Mouse (Mus musculus) brain, embryonic 18.5 days (tissue): ENCODE measurements around the gene Nxph4.

ENCODE experiments used
- DNase-seq: peaks from one replicate; pipeline ENCODE4 v3.0.0-alpha.2; 2012; ENCODE audit warnings: low read depth, low spot score

The Nxph4 gene

DNA sequence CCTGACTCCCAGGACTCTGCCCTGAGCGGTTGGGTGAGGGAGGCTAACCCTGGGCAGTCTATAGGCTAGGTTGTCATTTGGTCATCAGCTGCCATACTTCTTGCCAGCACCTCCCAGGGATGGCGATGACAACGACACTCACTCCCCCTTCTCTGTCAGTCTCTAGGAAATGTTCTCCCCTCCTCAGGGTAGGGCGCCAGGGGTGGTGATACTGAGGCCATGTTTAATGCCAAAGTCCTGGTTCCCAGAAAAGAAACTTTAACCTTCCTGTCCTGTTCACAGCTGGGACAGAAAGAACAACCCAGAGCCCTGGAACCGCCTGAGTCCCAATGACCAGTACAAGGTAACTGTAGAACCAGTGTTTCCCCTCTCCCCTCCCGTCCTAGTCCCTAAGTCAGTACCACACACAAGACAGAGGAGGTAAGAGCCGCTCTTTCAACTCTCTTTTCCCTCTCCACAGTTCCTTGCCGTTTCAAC is 18.3 kb downstream of the Nxph4 start:
- no peak for DNase-seq

DNA sequence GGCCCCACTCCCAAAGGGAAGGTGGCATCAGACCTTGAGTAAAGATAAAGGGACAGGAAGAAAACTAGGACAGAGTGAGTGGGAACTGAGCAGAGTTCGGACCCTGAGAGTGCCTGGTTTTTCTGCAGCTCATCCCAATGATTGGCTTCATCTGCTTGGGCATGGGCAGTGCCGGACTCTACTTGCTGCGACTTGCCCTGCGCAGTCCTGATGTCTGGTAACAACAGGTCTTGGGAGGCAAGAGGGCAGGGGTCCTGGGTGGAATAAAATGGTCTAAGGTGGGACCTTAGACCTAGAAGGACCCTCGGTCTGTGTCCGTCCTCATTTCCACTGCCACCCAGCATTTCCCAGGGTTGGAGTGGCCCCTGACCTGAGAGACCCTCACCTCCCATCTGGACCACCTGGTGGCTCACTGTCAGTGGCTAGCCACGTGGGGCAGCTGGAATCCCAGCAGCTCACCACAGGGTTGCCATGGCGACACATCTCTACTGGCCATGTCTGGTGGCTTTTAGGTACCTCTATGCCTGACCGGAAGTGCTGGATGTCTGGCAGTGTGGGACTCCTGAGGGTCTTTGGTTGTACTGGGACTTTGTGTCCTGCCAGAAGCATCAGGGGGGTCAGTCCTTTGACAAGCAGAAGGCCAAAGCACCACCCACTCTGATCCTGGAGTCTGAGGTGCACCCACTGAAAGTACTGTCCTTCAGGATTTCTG is 18.9 kb downstream of the Nxph4 start:
- no peak for DNase-seq

DNA sequence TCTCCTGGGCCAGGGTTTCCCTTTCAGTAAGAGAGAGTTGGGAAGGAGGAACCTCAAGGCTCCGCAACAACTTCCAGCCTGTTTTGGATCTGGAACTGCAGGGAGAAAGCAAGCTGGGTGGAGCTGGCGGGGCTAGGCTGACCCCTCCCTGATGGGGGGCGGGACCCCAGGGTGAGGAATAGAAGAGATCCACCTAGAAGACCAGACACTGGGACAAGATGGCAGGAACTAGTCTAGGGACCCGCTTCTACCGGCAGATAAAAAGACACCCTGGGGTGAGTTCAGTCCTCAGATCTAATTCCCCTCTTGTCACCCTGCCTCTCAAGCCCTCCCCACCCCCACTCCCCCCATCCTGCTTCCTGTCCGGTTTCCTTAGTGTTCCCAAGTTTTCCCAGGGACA is 19.6 kb downstream of the Nxph4 start, which contains the start of gene Ndufa4l2:
Gene Ndufa4l2, plus strand, starts transcription at position 204 of the 400 bp plus-strand sequence.
- no peak for DNase-seq

DNA sequence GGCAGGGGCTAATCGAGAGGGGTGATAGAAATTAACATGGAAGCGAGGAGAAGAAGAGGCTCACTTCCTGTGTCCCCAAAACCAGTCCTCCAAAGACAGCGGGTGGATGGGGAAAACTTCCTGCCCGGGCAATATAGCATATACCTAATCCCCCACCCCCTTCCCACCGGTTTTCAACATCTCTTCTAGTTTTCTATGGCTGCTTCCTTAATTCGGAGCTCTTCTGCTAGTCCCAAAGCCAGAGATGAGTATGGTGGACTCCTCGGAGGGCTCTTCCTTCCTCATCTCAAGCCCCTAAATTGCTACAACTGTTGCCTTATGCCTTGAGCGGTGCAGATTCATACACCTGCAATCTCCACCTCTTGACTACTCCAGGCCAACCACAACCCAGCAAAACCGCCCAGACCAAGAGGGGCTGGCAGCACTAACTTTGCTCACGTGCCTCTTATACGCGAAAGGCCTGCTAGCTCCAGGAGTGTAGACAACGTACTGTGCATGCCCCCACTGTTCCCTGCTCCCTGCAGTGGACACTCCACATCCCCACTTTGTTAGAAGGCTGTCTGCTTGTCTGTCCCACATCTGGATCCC is 20.2 kb downstream of the Nxph4 start:
- DNase-seq, result no peak

DNA sequence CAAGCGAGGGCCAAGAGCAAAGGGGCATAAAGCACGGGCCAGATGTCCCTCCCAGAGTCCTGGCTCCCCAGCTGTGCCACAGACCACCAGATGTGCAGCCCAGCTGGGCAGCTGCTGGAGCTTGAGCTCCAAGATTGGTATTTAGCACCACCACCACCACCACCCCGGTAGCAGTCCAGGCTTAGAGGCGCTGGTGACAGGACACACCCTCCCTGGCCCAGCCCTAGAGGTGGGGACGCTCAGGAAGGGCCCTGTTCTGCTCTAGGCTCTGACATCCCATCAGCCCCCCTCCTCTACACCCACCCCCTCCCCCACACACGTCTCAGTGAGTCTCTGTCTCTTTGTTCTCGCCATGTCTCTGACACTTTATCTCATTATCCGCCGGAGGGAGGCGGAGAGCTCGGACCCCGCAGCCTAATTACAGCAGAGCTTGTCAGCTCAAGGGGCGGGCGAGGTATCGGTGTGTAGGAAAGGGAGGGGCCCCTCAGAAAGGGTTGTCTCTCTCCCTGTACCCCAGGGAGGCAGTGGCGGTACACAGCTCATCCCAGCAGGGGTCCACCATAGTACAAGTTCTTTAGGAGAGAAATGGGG is 20.8 kb downstream of the Nxph4 start:
- no peak for DNase-seq

DNA sequence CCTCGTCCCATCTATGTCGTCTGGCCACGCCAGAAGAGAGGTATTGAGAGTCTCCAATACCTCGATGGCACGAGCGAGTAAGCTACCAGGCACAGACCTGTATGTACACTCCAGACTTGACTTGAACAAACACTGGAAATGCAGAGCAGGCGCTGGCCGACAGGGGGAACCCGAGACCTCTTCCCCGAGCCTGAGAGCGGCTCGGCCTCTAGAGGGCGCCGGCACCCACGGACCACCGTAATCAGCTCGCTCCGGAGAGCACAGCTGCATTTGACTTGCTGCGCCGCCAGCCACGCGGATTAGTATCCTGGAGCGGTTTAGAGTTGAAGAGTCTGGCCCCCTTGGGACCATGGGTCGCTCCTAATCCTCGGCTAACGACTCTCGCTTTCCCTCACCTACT is 21.5 kb downstream of the Nxph4 start:
- DNase-seq, result no peak

DNA sequence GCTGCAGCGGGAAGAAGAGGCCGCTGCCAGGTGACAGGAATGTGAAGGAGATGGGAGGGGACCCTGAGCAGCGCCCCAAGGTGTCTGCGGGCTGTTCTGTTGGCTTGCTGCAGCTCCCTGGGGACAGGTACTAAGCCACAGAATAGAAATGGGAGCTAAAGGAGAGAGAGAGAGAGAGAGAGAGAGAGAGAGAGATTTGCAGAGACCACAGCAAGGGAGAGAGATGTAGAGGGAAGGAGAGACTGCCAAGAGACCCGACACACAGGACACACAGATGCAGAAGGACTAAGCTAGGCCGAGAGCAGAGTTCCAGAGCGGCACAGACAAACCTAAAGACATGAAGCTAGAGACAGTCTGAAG is 22.1 kb downstream of the Nxph4 start:
- no peak for DNase-seq

DNA sequence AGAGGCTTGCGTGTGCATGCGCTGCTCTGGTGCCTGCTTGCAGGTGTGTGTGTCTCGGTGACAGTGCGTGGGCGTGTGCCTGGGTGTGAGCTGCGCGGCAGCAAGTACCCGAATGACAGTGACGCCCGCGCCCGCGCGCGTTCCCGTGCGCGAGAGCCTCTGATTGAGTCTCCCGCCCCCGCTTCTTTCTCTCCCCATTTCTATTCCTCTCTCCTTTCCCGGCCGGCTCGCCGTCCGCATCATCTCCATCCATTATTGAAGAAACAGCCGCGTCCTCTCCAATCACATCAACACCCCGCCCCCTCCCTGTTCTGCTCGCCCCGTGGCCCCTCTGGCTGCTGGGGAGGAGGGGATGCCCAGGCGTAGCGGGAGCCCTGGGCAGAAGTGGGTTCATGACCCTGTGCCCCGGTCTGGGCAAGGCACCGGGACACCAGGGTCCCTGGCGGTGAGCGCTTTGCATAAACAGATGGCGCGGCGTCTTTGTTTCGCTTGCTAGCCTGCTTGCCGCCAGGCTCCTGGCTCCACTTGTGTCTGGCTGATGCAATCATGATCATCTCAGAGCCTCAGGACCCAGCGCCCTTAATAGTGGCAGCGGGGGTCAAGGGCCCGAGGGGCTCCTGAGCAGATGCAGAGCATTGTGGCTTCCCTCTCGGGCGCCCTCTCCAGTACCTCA is 22.6 kb downstream of the Nxph4 start:
- DNase-seq, result no peak

DNA sequence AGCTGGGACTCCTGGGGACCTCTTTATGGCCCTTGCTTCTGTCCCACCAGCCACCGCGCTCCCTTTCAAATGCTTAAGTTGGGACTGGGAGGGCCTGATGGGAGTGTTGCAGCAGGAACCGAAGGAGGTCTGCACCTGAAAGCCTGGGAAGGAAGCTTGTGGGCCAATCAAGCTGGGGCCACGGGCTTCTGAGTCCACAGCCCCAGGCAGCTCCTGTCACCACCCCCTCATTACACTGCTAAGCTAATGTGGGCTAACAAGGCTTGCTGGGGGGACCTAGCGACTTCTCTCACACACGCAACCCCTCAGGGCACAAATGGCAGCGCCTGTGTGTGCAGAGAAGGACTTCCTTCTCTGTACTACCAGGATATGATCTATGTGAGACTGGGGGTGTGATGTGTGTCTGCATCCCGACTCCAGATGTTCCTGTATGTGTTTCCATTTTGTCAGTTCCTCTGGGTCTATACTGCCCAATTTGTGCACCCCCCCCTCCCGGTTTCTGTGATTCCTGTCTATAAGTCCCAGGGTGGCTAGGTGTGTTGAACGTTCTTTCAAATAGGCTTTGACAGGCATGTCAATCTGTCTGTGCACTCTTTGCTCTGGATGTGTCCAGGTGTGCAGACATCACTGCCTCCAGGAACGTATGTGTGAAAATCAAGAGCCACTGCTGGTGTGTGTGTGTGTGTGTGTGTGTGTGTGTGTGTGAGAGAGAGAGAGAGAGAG is 23.3 kb downstream of the Nxph4 start:
- no peak for DNase-seq

DNA sequence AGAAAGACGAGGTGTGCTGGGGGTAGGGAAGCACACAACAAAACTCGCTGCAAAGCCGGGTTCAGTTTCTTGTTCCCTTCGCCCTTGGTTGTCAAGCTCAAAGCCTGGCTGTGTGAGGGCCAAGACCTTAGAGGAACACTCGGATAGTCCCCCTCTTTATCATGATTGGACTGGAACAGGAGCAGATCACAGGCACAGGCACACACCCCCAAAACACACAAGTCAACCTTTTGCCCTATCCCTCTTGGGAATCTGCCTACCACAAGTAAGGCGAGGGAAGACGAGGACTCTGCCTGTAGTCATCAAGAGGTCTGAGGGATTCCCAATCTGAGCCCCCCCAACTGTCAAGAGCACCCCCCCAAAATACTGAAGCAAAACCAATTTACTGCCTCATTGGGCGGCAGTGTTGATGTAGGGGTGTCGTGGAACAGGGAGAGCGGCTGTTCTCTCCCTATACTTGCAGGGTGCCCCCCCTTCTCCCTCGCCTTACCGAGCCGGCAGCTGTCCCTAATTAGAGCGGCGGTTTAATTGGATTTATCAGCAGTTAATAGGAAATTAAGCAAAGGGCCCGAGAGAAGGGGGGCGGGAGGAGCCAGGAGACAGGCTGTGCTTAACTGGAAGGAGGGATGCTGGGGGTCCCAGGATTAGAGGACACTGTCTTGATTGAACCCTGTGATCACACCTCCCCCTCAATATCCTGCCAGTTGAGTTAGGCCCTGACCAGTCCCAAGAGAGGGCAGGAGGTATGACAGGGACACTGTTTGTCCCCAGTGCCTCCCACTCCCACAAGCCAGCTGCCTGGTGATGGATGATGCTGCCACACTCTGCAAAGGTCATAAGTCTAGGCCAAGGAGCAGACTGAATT is 24.3 kb downstream of the Nxph4 start:
- no peak for DNase-seq

DNA sequence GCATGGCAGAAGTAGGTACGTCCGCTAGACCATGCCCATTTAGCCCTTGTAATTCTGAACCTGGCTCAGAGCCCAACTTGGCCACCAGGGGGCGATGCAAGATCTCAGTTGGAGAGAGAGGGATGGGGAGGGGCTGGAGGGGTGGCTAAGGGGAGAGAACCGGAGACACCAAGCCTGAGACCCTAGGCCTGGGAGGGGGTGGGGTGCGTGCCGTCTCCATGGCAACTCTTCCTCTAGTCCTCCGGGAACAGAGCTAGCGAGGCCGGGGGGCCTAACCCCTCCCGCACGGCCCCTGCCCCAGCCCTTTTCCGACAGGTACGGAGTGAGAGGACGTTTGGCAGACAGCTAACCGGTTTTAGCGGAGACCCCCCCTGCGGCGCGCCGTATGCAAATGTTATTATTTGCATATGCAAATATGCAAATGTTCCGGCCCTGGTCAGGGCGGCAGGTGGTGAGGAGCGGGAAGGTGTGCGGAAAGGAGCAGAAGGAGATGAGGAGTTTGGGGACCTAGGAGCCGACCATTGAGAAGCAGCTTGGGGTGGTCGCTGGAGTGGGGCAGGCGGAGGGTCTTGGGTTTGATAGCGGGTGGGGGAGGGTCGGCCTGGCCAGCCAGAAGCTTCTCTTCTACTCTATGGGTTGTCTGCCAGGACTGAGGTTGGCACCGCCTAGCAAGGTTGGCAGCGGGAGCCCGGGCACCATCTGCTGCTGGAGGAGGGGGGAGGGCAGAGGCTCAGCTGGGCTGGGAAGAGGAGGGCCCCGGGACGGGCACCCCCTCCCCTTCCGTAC is 25.1 kb downstream of the Nxph4 start:
- peak; percentile 85 for DNase-seq

DNA sequence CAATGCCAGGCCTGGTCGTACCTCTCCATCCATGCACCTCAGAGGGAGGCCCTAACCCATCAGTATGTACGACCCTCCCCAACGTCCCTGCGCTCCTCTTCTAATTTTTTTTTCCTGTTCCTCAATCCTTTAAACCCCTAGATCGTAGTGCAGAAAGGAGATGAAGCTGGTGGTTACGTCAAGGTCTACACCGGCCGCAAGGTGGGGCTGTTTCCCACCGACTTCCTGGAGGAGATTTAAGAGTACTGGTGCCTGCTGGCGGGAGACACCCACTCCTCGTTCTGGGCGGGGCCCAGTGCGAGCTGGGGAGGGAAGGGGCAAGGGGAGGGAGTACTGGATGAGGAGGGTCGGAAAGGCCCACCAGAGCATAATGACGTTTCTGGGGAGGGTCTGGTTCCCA is 26.1 kb downstream of the Nxph4 start:
- DNase-seq, result no peak

DNA sequence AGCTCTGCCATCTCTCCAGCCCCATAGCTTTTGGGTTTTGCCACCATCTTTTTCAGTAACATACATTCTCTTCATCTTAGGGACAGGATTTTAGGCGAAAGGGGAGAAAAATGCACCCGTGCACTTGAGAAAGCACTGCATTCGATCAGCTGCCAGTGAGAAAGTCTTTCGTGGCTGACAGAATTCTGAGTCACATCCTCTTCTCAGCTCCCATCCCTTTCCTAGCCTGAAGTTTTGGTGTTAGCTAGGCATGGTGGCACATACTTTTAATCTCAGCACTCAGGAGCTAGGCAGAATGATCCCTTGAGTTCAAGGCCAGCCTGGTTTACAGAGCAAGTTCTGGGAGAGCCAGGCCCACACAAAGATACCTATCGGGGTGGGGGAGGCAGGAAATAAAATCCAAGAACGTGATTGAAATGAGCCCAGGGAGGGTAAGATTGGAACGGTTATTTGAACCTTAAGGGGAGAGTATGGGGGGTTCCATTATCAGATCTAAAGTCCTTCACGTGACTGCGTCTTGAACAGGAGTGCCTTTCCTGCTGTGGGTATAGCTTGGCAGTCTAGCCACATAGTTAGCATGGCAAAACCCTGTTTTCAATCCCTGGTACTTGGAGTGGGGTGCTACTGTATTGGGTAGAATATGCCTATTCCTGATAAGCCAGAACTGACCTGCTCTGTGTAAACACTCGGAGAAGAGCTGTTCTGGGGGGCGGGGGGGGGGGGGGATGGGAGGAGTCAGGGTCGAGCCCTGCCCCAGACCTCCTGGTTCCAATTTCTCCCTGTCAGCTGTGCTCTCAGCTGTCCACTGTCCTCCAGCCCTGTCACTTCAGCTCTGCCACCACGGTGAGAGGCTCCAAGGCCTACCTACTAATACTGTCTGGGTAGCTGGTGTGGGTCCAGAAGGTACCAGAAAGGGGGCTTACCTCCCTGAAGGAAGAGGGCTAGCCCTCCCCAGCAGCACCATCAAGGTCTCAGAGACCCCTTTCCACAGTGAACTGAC is 33.2 kb downstream of the Nxph4 start, which contains the start of gene Stac3:
Gene Stac3, plus strand, starts transcription at position 793 of the 1,000 bp plus-strand sequence.
- DNase-seq, result no peak

DNA sequence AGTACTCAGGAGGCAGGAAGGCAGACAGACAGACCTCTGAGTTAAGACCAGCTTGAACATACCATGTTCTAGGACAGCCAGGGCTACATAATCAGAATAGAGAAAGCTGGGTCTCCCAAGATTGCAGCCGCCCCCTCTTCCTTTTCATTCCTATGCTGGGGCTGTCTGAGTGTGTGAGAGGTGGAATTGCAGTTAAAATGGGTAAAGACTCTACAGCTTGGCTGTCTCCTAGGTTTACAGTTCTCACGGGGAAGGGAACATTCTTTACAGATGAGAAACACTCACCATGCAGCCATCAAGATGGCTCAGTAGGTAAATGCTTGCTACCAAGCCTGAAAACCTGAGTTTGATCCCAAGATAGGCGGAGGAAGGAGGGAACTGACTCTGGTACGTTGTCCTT is 34.3 kb downstream of the Nxph4 start:
- no peak for DNase-seq

DNA sequence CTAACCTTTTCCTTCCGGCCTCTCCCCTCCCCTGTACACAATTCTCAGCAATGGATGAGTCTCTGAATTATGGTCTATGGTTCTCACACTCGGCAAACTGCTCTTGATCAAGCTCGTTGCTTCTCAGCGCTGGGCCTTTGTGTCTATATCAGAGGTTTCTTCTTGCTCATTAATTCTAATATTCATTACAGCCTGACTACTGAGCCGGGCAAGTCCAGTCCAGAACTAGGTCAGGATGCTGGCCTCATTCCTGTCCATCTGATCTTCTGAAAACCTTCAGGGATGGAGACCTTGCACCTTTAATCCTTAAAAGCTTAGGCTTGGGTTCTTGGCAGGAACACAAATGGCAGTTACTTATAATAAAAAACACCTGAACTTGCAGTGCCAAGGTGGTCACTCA is 34.8 kb downstream of the Nxph4 start:
- DNase-seq, result no peak

DNA sequence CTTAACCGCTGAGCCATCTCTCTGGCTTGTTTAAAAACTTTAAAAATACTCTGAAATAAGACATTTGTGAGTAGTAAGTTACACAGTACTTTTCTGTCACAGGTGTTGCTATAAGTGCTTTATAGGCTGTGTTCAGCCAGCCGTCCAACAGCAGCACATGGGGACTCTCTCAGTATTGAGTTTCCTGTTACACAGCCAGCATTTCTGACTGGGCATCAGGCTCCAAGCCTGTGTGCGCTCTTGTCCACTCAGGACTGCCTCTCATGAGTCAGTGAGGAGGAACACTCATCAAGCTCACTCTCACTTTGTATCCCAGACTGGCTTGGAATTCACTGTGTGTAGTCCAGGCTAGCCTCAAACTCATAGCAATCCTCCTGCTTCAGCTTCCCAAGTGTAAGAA is 38.2 kb downstream of the Nxph4 start:
- no peak for DNase-seq

DNA sequence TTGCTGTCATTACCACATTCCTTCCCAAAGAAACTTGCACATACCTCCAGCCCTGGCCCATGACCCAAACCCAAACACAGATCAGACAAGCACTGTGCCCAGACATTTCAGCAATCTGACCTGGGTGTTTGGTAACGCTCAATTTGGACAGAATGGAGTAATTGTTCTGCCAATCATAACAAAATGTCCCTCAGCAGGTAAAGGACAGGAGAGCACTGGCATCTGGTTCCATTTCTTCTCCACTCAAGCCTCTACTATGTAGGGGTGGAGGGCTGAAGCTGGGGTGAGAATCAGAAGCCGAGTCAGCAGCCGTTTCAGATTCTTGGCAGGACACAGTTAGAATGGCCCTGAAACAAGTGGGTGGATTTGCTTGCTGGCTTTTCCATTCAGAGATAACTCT is 42.2 kb downstream of the Nxph4 start:
- no peak for DNase-seq

DNA sequence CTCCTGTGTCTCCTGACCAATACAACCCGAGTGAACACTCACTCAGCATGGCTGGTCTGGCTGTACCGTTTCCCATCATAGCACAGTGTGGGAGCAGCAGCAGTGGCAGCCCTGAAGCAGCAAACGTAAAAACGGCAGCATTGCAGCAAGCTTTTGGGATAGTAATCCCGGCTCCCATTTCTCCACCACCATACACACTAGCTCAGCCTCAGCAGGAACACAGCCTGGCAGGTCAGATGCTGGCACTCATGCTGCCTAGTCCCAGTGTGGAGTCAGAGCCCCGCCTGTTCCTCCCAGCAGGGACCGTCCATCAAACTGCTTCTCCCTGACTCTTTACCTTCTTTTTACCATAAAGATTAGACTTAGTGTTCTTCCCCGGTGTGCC is 43.2 kb downstream of the Nxph4 start:
- no peak for DNase-seq
